Mouse (Mus musculus) frontal cortex, postnatal 10 days (tissue): Measurements from ENCODE around the gene Rbbp6.

Experiments used
- DNase-seq, 2 experiments: peaks; one replicate each; pipeline ENCODE4 v3.0.0; 2022; ENCODE audit warnings: low spot score in 2 of 2, mixed read lengths in 1 of 2

Rbbp6 gene

DNA sequence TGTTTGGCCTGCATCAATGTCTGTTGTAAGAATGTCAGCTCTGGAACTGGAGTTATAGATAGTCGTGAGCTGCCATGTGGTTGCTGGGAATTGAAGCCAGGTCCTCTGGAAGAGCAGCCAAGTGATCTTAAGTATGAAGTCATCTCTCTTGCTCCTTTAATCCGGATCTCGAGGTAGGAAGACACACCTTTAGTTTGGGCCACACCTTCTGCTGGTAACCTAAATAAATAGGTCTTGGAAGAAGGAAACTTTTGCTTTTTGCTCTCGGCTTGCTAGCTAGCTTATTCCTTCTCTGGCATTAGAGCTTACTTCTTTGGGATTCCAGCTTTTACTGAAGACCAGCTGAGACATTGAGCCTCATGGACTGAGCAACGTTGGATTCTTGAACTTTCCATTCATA lies at the start of gene Rbbp6:
Gene Rbbp6 (plus strand): TSS at position 301 of the 400 bp plus-strand sequence.
- no peak for DNase-seq

DNA sequence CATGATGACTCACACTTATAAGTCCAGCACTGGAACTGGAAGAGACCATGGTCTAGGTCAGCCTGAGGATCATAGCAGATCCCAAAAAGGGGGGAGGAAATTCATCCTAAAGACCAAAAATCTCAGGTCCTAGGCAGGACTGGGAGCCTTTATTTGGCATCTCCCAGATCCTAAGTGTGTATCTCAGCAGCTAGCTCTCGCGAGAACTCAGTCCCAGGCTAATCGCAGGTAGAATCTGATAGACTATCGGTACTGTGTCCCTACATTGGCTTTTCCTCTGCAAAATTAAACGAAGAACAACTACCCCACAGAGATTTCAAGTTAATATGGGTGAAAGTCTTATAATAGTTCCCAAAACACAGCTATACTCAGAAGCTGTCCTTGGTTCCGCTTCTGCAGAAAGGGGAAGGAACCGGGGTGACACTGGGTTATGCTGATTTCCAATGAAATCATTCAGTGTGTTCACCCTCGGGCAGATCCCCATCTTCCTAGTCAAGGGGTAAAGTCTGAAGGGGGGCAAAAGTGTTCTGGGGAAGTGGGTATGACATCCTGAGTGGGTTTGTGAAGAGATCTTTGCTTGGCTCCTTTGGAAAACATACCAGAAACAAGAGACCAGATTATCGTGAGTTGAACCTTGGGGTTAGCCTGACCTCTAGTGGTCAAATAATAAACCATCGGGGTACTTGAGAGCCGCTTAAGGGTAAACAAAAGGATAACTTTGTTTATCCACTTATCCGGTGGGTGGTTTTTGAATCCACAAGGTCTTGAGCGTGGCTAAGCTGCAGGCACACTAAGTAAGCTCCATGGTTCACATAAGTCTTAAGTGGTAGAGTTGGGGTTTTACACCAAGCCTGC lies 45.5 kb upstream of the Rbbp6 start:
- peak in 1 of 2 experiments; percentile 36 for DNase-seq

DNA sequence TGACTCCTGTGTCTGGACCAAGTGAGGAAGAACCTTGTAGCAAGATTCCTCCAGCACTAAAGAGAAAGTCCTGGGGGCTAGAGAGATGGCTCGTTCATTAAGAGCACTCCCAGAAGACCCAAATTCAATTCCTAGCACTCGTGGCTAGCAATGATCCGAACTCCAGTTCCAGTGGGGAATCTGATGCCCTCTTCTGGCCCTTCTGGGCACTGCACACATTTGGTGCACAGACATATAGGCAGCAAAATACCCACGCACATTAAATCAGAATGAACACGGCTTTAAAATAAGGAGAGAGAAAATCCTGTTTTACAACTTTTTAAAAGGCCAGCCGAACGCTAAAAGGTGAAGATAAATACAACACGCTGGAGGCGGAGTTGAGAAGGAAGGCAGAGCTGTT lies 43.9 kb upstream of the Rbbp6 start:
- DNase-seq: no peak

DNA sequence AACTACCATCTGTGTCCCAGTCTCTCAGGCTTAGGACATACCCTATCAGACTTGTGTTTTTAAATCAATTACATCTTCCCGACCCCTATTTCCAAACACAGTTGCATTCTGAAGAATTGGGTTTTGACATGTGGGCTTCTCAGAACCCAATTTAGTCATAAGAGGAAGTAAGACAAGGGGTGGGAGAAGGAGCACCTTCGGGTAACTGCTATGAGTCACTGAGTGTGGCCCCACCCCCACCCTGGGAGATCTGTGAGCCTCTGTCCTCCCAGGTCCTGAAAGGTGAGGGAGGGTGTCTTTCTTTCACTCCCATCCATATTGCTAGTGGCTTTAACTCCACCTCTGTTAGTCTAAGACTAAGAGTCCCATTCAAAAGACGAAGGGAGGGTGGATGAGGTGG lies 41.2 kb upstream of the Rbbp6 start:
- DNase-seq: no peak

DNA sequence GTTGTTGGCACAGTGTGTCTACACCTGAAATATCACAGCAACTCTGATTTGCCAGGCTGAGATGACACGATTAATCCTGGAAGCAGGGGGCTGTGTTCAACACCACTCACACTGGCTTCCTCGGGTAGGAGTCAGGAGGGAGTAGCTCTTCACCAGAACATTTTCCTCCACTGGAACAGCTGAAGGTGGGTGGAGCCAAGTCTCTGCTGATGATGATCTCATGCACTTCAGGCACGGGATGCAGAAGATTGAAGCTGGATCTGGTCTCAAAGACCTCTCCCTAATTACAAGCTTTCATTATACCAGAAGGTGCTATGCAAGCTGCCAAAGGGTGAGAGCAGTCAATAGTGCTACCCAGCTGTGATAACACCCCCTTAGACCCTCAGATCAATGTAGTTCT lies 35.0 kb upstream of the Rbbp6 start:
- no peak for DNase-seq

DNA sequence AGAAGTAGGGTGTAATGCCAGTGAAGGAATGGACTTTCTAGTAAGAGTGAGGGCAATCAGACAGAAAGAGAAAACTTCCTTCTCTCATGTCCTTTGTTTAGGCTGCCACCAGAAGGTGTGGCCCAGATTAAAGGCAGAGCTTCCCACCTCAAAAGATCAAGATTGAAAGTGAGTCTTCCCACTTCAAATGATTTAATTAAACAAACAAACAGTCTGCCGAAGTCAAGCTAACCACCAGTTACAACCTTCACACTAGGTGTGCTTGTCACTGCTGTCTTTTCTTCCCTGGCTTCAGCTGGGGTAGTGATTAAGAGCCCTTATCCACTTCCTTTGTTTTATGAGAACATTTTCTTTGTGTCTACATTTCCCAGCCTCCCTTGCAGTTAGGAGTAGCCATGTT lies 33.3 kb upstream of the Rbbp6 start:
- DNase-seq: no peak

DNA sequence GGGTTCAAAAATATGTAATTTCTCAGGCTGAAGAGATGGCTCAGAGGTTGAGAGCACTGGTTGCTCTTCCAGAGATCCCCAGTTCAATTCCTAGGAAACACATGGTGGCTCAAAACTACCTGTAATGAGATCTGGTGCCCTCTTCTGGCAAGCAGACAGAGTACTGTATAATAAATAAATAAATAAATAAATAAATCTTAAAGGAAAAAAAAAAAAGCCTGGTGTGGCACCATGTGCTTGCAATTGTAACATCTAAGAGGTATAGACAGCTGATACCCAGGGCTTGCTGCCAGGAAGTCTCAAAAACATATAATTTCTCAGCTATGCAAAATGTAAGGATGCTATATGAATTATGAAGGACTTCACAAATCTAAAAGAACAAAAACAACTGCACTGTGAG lies 28.9 kb upstream of the Rbbp6 start:
- DNase-seq: no peak

DNA sequence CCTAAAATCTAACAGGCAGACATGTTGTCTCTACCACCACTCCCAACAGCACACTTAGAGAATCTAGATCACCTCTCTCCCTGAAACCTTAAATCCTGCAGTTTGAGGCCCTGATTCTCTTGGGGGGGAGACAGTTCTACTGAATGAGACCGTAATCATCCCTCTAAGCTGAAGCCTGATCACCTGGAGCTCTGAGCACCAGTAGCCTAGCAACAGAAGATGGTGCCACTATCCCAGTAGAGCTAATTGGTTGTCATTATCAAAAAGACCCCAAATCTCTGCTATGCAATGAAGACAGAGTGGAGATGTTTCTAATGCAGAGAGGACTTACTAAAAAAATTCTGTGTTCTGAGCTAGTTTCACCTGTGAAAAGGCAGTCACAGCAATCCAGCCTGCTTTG lies 27.3 kb upstream of the Rbbp6 start:
- no peak for DNase-seq

DNA sequence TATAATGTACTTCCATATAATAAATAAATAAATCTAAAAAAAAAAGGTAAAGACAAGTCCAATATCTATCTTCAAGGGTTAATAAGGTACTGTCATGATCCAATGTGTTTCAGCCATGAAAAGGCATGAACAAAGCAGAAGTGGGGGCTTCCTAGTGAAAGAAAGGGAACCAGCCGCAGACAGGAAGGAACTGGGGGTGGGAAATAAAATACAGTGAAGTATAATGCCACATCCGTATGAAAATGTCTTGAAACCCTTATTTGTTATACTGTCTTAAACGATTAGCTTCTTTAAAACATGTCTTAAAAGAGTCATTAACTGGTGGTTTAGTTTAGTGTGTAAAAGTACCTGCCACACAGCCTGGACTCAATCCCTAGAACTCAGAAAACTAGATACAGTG lies 26.3 kb upstream of the Rbbp6 start:
- DNase-seq: no peak

DNA sequence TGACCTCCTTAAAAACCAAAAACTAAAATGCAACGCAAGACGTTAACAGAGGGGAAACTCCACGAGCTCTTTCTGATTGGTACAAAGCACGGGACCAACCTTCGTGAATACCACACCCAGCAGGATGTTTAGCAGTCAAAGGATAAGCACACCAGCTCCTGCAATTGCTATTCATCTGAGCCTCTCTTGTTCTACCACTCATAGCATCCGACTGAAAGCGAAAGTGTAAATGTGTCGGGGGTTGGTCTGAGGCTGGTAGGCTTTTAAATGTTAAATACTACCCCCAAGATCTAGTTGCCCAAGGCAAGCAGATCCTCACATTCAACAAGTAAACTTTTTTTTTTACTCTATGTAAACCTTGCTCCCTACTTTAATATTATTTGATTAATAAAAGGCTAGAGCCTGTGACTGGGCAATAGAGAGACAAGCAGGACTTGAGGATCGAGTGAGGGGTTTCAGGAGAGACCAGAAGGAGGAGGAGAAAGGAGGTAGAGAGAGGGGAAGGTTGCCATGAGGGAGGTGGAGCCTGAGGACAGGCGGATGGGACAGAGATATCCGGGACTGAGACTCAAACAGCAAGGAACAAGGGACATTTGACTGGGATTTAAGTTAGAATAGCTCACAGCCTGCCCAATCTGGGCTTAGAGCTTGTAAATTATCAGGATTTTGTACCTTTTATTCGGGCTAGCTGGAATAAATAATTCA lies 25.0 kb upstream of the Rbbp6 start:
- DNase-seq: no peak

DNA sequence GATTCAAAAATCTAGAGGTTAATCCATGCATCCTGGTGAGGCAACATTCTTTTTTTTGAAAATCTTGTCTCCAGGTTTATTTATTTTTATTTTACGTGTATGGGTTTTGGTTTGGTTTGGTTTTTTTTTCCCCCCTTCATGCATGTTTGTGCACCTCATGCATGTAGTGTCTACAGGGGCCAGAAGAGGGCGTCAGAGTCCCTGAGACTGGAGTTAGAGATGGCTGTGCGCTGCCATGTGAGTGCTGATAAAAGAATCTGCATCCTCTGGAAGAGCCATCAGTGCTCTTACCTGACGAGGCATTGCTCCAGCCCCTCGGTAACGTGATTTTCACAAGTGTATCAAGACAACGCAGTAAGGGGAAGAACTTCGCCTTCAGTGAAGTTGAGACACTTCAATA lies 23.4 kb upstream of the Rbbp6 start:
- DNase-seq: no peak

DNA sequence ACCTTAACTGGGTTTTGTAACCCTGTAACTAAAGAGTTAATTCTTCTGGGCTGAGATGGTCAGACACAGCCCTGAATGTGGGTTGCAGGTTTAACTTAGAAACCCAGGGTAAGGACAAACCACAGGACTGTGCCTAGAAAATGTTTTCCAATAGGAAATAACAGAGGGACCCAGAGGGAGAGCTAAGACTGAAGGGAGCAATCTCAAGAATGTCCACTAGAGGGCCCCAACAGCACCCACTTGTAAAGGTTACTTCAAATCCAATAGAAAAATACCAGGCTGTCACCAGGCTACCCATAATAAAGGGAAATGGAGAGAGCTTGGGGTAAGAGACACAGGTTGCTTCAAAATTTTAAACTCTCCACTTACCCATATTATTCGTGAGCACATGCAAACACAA lies 20.3 kb upstream of the Rbbp6 start:
- peak; percentile 25 to 76 for DNase-seq

DNA sequence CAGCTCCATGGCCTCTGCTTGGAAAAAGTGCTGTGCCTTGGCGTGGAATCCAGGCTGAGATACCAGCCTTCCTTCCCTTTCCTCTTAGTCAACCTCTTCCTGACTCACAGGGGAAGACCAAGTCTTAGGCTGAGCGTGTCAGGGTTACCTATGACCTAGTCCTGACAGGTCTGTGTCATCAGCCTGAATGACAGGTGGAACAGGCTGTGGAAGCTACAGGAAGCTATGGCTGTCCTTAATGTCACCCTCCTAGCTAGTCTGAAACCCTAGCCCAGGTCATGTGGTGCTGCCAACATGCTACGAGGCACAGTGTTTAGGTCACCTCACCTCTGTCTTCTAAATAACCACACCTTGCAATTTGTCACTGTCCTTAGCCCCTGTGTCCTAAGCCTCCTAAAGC lies 16.2 kb upstream of the Rbbp6 start:
- no peak for DNase-seq

DNA sequence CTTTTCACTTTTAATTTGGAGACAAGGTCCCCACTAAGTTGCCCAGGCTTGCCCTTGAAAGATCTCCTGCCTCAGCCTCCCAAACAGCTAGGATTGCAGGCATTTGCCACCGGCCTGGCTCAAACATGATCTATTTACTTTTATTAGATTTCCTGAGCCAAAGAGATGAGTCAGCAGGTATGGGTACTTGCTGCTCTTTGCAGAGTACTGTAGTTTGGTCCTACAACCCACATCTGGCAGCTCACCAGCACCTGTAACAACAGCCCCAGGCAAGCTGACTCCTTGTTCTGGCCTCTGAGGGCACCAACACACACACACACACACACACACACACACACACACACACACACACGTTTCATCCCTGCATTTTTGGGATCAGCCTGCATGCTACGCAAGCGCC lies 14.0 kb upstream of the Rbbp6 start:
- no peak for DNase-seq

DNA sequence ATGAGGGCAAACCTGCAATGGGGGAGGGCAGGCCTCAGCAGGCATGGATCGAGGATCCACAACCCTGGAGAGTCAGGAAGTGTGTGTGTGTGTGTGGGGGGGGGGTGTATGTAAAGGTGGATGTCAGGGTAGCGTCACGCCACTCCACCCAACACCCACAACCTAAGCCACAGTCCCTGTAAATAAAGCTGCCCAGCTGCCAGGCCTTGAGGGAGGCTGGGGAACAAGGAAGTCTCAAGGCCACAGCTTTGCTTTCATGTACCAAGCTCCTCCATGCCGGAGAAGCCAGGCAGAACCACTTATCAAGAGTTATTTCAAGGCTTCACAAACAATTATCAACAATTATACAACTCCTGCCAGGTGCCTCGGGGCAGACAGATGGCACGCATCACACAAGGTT lies 13.4 kb upstream of the Rbbp6 start:
- no peak for DNase-seq

DNA sequence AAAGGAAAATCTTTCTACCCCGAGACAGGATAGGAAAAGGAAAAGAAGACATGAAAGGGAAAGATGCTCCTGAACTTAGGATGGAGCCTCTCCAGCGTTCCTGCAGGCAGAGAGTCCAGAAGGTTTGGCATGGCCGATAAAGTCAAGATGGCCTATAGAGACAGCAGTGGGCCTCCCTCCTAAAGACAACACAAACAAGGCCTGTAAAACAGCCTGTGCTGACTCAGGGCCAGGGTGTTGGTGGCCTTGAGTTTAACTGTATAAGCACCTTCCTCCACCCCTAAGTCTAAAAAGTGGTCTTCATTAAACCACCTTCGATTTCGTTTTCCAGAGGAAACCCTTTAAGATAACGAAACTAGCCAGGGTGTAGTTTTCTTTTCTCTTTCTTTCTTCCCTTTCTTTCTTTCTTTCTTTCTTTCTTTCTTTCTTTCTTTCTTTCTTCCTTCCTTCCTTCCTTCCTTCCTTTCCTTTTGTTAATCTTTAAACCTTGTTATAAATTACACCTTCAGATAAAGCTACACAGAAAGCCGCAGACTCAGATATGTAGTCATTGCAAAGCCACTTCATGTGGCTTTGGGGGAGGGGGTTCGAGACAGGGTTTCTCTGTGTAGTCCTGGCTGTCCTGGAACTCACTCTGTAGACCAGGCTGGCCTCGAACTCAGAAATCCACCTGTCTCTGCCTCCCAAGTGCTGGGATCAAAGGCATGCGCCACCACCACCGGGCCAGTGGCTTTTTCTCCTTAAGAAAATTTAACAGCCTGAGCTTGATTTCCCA lies 10.8 kb upstream of the Rbbp6 start:
- no peak for DNase-seq

DNA sequence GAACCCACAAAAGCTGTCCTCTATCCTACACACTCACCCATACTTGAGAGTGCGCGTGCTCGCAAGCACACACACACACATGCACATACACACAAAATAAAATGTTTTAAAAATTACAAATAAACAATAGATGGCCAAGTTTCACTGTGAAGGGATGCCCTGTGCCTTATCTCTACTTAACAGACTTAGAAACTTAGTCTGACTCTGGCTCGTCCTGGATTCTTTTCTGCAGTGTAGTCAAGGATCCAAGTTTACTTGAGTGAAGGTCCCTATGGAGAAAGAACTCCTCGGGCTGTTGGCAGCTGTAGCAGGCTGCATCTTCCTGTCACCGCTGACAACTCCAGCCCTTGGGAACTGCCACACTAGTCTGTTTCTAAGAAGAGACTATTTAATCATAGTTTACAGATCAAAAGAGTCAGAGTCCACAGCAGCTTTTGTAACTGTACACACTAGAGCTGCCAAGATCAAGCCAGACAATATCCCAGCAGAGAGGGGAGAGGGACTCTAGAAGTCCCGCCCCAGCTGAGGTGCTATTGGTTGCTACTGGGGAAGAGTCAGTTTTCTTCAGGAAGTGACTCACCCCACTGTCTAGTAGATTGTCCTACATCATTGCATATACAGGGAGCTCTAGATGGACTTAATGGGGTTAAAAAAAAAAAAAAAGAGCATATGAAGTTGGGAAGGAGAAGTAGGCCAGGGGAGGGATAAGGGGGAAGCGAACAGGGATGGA lies 10.1 kb upstream of the Rbbp6 start:
- no peak for DNase-seq

DNA sequence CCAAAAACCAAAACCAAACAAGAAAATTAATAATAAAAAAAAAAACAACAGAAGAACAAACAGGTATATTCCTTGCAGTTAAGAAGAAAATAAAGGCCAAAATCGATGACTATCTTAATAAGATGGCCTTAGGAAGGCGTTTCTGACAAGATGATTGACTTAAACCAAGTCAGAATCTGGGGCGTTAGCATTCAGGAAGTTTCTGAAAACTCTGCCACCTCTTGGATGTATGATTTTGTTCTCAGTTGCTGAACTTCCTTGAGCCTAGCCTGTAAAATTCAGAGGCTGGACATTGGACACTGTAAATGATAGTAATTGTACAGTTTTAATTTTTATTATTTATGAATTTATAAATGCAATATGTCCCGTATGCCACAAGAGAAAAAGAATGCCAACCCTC lies 3.3 kb downstream of the Rbbp6 start:
- no peak for DNase-seq

DNA sequence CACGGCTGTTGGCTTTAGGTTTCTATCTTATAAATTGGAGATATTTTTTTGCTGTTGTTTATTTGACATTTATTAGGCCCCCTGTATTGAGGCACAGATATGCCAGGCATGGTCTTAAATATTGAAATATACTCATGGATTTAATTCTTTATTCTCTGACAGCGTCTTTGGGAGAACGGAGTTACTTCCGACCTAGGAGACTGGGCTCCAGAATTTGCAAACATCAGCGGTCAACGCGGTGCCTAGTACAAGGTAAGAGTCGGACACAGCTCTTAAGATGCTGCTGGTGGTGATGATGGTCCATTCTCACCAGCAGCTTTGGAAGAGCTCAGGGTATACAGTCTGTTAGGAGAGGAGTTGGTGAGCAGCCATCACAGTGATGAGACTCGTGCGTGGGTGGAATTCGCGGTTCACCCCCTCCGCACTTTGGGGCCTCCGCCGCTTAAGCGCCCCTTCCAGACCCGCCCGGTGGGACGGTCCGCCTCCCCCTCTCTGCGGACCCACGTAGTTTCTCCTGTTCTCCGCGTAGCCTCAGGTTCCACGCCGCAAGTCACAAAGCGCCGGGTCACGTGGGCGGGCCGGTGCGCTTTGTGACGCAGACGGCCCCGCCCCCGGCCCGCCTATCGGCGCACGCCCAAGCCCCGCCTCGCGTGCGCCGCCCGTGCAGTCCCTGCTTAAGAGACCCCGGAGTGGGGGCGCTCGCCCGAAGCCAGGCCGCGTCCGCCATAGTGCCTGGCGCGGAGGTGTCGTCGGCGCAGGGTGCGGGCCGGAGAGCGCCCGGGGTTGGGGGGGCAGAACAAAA lies 3.9 kb downstream of the Rbbp6 start:
- DNase-seq: peak; percentile 91 to 93

DNA sequence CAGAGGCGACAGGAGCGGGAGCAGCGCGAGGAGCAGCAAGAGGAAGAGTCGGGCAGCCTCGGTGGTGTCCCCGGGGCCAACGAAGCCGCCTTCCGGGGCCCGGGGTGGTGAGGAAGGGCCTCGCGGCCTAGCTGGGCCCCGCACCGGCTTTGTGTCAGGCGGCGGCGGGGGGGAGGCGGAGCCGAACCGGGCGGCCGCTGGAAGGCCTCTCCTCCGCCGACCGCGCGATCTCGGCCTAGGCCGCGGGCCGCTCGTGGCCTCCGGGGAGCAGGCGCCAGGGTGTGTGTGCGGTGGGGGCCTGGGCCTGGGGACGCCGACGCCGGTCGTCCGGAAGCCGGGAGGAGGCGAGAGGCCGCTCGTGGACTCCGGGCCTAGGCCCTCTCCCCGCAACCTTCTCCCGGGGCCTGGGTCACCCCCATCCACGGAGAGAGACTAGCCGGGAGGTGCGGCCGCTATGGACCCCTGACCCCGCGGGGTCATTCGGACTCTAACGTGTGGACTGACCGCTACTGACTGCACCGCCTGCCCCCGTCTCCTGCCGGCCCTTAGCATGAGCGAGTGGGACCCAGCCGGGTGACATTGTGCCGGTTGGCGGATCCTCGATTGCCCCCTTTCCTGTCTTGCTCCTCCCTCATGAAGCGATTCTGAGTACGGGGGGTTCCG lies 4.8 kb downstream of the Rbbp6 start:
- peak; percentile 37 to 57 for DNase-seq
